ENCODE assay signal across 18 mouse cellular contexts in the genomic region with DNA sequence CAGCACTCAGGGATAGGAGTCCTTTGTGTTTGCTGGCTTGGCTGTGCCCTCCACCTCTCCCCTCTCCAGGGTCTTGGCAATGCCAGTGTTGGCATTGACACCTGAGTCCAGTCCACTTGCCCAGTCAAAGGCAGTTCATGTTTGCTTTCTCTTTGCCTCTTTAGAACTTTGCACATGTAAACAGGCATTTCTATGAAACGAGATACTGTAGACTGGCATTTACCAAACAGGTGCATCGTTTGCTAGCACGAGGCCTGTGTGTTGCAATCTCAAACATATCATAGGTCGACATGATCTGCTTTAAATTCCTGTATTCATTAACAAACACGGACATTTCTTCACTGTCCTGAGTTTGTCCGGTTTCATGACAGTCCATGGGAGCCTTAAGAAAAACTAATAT. TPM values are rescaled to one million over a fixed set of nuclear protein-coding genes. Genes with fewer than 3 reads are reported as not detected.
"Had no signal": no experiment of that assay in that cellular context is flagged by ENCODE, and none has a peak within 500 bp of the region (broad histone marks: within the 10 kb centered on the region; RNA-seq: fewer than 3 reads in every experiment).

5830473C10Rik (plus strand) TSS at position 365 of the 400 bp plus-strand sequence.

- H3K27ac ChIP-seq: intestine, embryonic 15.5 days; kidney, postnatal 0 days; macrophage; midbrain, embryonic 12.5 days; midbrain, embryonic 15.5 days; neural tube, embryonic 12.5 days; neural tube, embryonic 15.5 days had no signal

- H3K9ac ChIP-seq: intestine, embryonic 15.5 days; midbrain, embryonic 12.5 days; midbrain, embryonic 15.5 days; neural tube, embryonic 12.5 days; neural tube, embryonic 15.5 days had no signal

- H3K4me3 ChIP-seq: intestine, embryonic 15.5 days; midbrain, embryonic 12.5 days; midbrain, embryonic 15.5 days; neural tube, embryonic 12.5 days; neural tube, embryonic 15.5 days had no signal

- H3K27me3 ChIP-seq: intestine, embryonic 15.5 days; midbrain, embryonic 12.5 days; midbrain, embryonic 15.5 days; neural tube, embryonic 12.5 days; neural tube, embryonic 15.5 days had no signal

- H3K36me3 ChIP-seq: intestine, embryonic 15.5 days; midbrain, embryonic 12.5 days; midbrain, embryonic 15.5 days; neural tube, embryonic 12.5 days; neural tube, embryonic 15.5 days had no signal

- H3K9me3 ChIP-seq: intestine, embryonic 15.5 days; midbrain, embryonic 12.5 days; midbrain, embryonic 15.5 days; neural tube, embryonic 12.5 days; neural tube, embryonic 15.5 days had no signal

- DNase-seq: kidney, adult 2 months; kidney, postnatal 36 days; lung, adult 2 months; retina, postnatal 1 day; thymus, adult 18-20 months; thymus, postnatal 36 days had no signal

- H3K4me1 ChIP-seq: intestine, embryonic 15.5 days; midbrain, embryonic 12.5 days; midbrain, embryonic 15.5 days; neural tube, embryonic 12.5 days; neural tube, embryonic 15.5 days had no signal

- ATAC-seq: intestine, embryonic 15.5 days; midbrain, embryonic 15.5 days had no signal

- H3K4me2 ChIP-seq: intestine, embryonic 15.5 days; midbrain, embryonic 12.5 days; midbrain, embryonic 15.5 days; neural tube, embryonic 12.5 days; neural tube, embryonic 15.5 days had no signal

RNA-seq across cellular contexts. Expression of gene 5830473C10Rik, which starts in this region (rescaled TPM):
- total RNA-seq: megakaryocyte, adult 5-6 weeks had no signal
- polyA plus RNA-seq: intestine, embryonic 15.5 days; limb, embryonic 11.5 days; lung, adult 2 months; macrophage; midbrain, embryonic 12.5 days; neural tube, embryonic 12.5 days; small intestine, adult 2 months; spleen, adult 2 months; urinary bladder, adult 2 months had no signal
